Mouse (Mus musculus) liver, embryonic 14.5 days (tissue): ENCODE data around the gene Fem1b. TPM values are rescaled to one million over a fixed set of nuclear protein-coding genes. Genes with fewer than 3 reads are reported as not detected.
"Not testable (repeated sequence)": the region's sequence is repeated elsewhere in the genome, so short reads cannot be mapped to it uniquely, and the experiment has no call there.

Source experiments
- ATAC-seq: fragments of 200-750 bp; cut with Nextera tagmentation; 2 replicates; pipeline ENCODE4 v1.8.0; 2017; ENCODE audit warnings: moderate number of reproducible peaks, mild to moderate bottlenecking, moderate library complexity; ENCODE audit not compliant: insufficient read depth
- DNase-seq, 3 experiments: peaks; one replicate each; pipeline ENCODE4 v3.0.0-alpha.2; 2012 to 2013; ENCODE audit warnings: low read depth in 3 of 3, low spot score in 3 of 3
- H3K27ac ChIP-seq: fragments of 300-500 bp; sonication (generic); 2 replicates; pipeline ENCODE4 v1.5.1; 2014; ENCODE audit warnings: moderate library complexity, mild to moderate bottlenecking, control low read depth, inconsistent platforms
- H3K27me3 ChIP-seq: fragments of 300-500 bp; sonication (generic); 2 replicates; pipeline ENCODE4 v1.6.1; 2014; ENCODE audit warnings: mild to moderate bottlenecking, low read length, moderate library complexity; ENCODE audit not compliant: control insufficient read depth, insufficient read depth
- H3K36me3 ChIP-seq: fragments of 300-500 bp; sonication (generic); replicated peaks from 2 replicates; pipeline ENCODE4 v1.6.1; 2014; ENCODE audit warnings: low read depth; ENCODE audit not compliant: control insufficient read depth, insufficient read depth
- H3K4me1 ChIP-seq, 2 experiments: fragments of 200-500 bp in 1 of 2; fragments of 300-500 bp in 1 of 2; sonication (generic) in 1 of 2; replicated peaks; 2 replicates each; pipeline ENCODE4 v1.6.1; 2012 to 2014; ENCODE audit warnings: antibody characterized with exemption in 1 of 2, inconsistent platforms in 1 of 2, low read length in 1 of 2; ENCODE audit not compliant: control insufficient read depth in 2 of 2, insufficient read depth in 2 of 2
- H3K4me2 ChIP-seq: fragments of 300-500 bp; sonication (generic); 2 replicates; pipeline ENCODE4 v1.6.1; 2014; ENCODE audit warnings: low read depth, mild to moderate bottlenecking, control low read depth, moderate library complexity
- H3K4me3 ChIP-seq, 2 experiments: fragments of 200-500 bp in 1 of 2; fragments of 300-500 bp in 1 of 2; sonication (generic) in 1 of 2; 2 replicates each; pipeline ENCODE4 v1.5.1; 2012 to 2014; ENCODE audit warnings: low read depth in 2 of 2, low read length in 2 of 2, mild to moderate bottlenecking in 2 of 2, control low read depth in 1 of 2, inconsistent platforms in 1 of 2, moderate library complexity in 1 of 2; ENCODE audit not compliant: insufficient read depth in 1 of 2
- H3K9ac ChIP-seq: fragments of 300-500 bp; sonication (generic); replicated peaks from 2 replicates; pipeline ENCODE4 v1.6.1; 2014; ENCODE audit warnings: mild to moderate bottlenecking, control low read depth, moderate library complexity
- H3K9me3 ChIP-seq: fragments of 300-500 bp; sonication (generic); 2 replicates; pipeline ENCODE4 v1.6.1; 2016; ENCODE audit warnings: low read length, mixed read lengths; ENCODE audit not compliant: control insufficient read depth
- CTCF ChIP-seq: IDR thresholded peaks from 2 replicates; pipeline ENCODE4 v1.5.1; 2016; ENCODE audit warnings: antibody characterized with exemption, low read depth, control low read depth
- EP300 ChIP-seq: IDR thresholded peaks from 2 replicates; pipeline ENCODE4 v1.6.1; 2016; ENCODE audit warnings: antibody characterized with exemption, low read depth
- WGBS: fragments of 180-500 bp; shearing (Covaris S2); extraction: QIAGEN DNeasy Blood & Tissue Kit; methylation state at CpG from one replicate; pipeline ENCODE4 v1.1.7; 2014; ENCODE audit not compliant: insufficient replicate concordance; 5-methylcytosine and 5-hydroxymethylcytosine counted together
- polyA plus RNA-seq, 2 experiments: library from polyadenylated mRNA; depleted of rRNA in 1 of 2; stranded (reverse) in 1 of 2; unstranded in 1 of 2; fragments of >200 nt; fragmentation: Nextera tagmentation in 1 of 2; extraction: Ambion mirVana in 1 of 2; gene quantifications; 2 replicates each; pipeline versions ENCODE4 v1.2.1 to v1.2.3; 2012 to 2014

The Fem1b gene
- polyA plus RNA-seq (2012; rRNA removed): 5.8 and 8.2 TPM in 2 replicates
- 12.5 and 15.5 TPM in 2 replicates for polyA plus RNA-seq (2014; fragmentation: Nextera tagmentation; extraction: Ambion mirVana)

DNA sequence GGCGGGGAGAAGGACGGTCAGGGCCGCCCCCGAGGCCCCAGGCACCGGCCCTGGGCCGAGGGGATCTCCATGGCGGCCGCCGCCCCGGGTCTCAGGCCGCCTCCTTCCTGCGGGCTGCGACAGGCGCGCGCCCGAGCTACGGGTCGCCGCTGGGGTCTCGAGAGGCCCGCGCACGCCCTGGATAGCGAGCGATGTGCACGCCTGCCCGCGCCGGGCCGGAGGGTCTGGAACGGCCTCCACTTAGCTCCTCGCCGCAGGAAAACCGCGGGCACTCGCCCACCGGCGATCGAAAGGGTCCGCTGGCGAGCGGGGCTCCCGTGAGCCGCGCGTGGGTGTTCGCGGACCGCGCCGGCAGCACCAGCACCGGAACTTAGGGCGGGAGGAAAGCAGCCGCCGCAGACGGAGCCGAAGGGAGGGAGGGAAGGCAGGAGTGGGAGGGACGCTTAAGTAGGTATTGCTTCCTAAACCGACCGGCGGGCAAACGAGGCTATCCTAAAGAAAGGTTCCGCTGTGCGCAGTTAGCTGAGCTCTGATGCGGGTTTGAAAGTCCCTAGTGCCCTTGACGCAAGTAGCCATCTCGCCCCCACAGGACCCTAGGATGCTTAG lies at the start of gene Fem1b:
Gene Fem1b, minus strand, starts transcription at position 419 of the 606 bp plus-strand sequence.
- Histone ChIP-seq H3K27ac (peak within 1 kb of the TSS; percentile 85), H3K4me1 (peaks cover 12 to 20% of the 10 kb centered on the region in 2 experiments), H3K4me3 (peak within 1 kb of the TSS; percentile 82 to 89), H3K27me3 (no peaks in the 10 kb centered on the region), H3K9me3 (no peaks in the 10 kb centered on the region), H3K4me2 (peak within 1 kb of the TSS; percentile 97), H3K9ac (peak within 1 kb of the TSS; percentile 92), H3K36me3 (no peaks in the 10 kb centered on the region)
- ATAC-seq (peak; percentile 86), DNase-seq (peak; percentile 82 to 85 (median 83))
- TF ChIP-seq EP300 (no peak), CTCF (peak; percentile 6; the same call in 1 of the 2 replicates)
- under 1% methylated on average over 60 of the region's 68 CpGs for WGBS

- WGBS: 65% methylated on average over 4 of the region's 4 CpGs
- no peaks in the 10 kb centered on the region for H3K9me3 ChIP-seq
- peaks cover 0 to 5% of the 10 kb centered on the region in 2 experiments; a peak in 2 of 4 replicates for H3K4me1 ChIP-seq
- H3K4me3 ChIP-seq: no peak overlapping the region
- H3K9ac ChIP-seq: no peak overlapping the region
- ATAC-seq (no peak), DNase-seq (no peak)
- no peak overlapping the region for H3K27ac ChIP-seq
- no peaks in the 10 kb centered on the region for H3K36me3 ChIP-seq
- TF ChIP-seq EP300 (no peak), CTCF (no peak)
- H3K27me3 ChIP-seq: no peaks in the 10 kb centered on the region; the same call in 1 of the 2 replicates
- H3K4me2 ChIP-seq: no peak overlapping the region
These were observed 49.1 kb upstream of the Fem1b start for GRCm38 (mm10) chr9:62860866-62861265.

- H3K27ac ChIP-seq, H3K4me2 ChIP-seq, ATAC-seq, DNase-seq, H3K9ac ChIP-seq, H3K4me1 ChIP-seq, H3K27me3 ChIP-seq, H3K4me3 ChIP-seq, H3K36me3 ChIP-seq, H3K9me3 ChIP-seq: not testable (repeated sequence)
- 62% methylated on average over 7 of the region's 7 CpGs for WGBS
These were observed 48.4 kb upstream of the Fem1b start for GRCm38 (mm10) chr9:62860102-62860501.

DNA sequence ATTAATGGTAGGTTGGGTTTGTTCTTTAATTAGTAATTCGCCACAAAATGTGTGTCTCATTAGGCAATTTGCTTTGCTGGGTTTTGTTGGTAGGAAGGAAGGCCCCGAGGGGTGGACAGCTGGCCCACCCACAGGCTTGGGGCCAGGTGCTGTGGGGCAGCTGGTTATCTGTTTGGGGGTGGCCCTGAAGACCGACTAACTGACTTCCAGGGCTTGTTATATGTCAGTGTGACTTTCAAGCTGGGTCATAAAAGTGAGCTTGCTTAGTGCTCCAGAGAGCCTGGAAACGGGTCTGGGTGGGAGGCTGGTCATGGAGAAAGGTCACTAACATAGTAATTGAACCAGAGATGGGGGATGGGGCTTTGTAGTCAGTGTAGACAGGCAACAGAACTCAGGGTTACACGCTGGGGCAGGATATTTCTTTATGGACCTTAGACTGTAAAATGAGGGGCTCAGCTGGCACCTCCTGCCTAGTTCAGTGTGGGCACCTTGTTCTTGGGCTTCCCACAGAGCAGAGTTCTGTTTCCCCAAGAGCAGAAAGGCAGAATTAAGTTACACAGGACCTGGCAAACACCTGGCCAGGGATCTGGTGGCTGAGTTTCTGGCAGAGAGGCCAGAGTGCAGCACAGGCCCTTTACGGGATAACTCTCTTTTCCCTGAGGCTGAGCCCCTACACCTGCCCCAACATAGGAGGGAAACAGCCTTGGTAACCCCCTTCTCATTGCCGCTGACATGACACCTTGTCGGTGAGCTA lies 46.7 kb upstream of the Fem1b start:
- no peaks in the 10 kb centered on the region for H3K36me3 ChIP-seq
- no peak overlapping the region for H3K4me3 ChIP-seq
- 42% methylated on average over 8 of the region's 8 CpGs for WGBS
- H3K4me1 ChIP-seq: peaks cover 0 to 7% of the 10 kb centered on the region in 2 experiments; a peak in 2 of 4 replicates
- DNase-seq (no peak), ATAC-seq (no peak)
- no peak overlapping the region for H3K9ac ChIP-seq
- no peaks in the 10 kb centered on the region; the same call in 1 of the 2 replicates for H3K27me3 ChIP-seq
- no peak for TF ChIP-seq EP300
- no peak for TF ChIP-seq CTCF
- no peak overlapping the region for H3K27ac ChIP-seq
- peak overlapping the region; percentile 15; the same call in 1 of the 2 replicates for H3K4me2 ChIP-seq
- no peaks in the 10 kb centered on the region for H3K9me3 ChIP-seq

DNA sequence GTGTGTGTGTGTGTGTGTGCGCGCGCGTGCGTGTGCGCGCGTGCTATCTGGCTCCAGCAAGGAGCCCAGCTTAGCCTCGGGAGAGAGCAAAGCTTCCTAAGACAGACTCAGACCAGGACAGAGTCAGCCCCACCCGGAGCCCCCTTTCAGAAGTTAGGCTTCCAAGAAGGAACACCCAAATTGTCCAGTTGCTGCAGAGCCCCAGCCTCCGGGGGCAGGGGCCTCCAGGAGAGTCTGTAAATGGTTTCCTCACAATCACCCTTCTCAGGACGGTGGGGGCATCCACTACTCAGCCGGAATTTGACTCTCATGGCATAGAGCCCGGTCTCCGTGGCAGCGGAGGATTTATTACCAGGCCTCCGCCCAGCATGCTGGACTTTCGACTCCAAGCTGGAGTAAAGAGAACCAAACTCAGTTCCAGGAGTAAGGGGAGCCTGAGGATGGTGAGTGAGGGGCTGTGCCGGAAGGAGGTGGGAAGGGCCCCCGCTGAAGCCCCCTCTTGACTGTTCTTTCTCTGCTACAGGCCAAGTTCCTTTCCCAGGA lies 46.1 kb upstream of the Fem1b start, which contains the start of gene Calml4:
Gene Calml4, plus strand, starts transcription at position 362 of the 543 bp plus-strand sequence.
- H3K9me3 ChIP-seq: no peaks in the 10 kb centered on the region
- H3K36me3 ChIP-seq: no peaks in the 10 kb centered on the region
- H3K4me2 ChIP-seq: peak within 1 kb of the TSS; percentile 15; the same call in 1 of the 2 replicates
- H3K4me3 ChIP-seq: no peak within 1 kb of the TSS
- H3K4me1 ChIP-seq: peaks cover 0 to 7% of the 10 kb centered on the region in 2 experiments; a peak in 2 of 4 replicates
- H3K9ac ChIP-seq: no peak within 1 kb of the TSS
- TF ChIP-seq CTCF: no peak
- no peak for TF ChIP-seq EP300
- H3K27ac ChIP-seq: no peak within 1 kb of the TSS
- DNase-seq (no peak), ATAC-seq (no peak)
- H3K27me3 ChIP-seq: no peaks in the 10 kb centered on the region; the same call in 1 of the 2 replicates
- 52% methylated on average over 20 of the region's 20 CpGs for WGBS
